In the genomic region with DNA sequence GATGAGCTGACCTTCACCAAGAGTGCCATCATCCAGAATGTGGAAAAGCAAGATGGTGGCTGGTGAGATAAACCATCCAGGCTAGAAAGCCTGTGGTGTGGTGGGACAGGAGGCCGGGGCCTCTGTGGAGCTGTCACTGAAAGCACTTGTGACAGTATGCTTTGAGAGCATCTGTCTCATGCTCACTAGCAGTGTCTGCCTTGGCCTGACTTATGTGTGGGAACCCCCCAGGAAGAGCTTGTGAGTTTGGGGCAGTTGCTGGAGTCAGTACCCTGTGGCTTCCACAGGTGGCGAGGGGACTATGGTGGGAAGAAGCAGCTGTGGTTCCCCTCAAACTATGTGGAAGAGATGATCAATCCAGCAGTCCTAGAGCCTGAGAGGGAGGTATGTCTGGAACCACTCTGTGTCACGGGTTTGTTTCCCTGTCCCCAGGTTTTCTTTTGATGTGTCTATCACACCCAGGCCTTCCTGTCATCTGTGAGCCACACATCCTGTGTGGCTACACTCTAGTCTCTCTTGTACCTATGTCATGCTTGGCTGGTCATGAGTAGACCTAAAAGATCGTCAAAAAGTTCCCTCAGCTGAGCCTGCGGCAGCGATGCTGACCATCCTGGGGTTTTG, we compare ENCODE assay signal across 23 mouse cellular contexts. TPM values are rescaled to one million over a fixed set of nuclear protein-coding genes. Genes with fewer than 3 reads are reported as not detected.
DNase-seq lines count a peak whose midpoint lies in the region; ATAC-seq lines count a peak whose summit lies in the region.
"Had no signal": no experiment of that assay in that cellular context is flagged by ENCODE, and none has a peak within 500 bp of the region (broad histone marks: within the 10 kb centered on the region; RNA-seq: fewer than 3 reads in every experiment).

No protein-coding gene starts in this region.

- no peaks in the 10 kb centered on the region for H3K27me3 ChIP-seq in forebrain, embryonic 14.5 days (replicated peaks; ENCODE audit: control insufficient read depth, insufficient read depth, low read length)
- H3K27me3 ChIP-seq: heart, embryonic 12.5 days; limb, embryonic 15.5 days; liver, embryonic 15.5 days; midbrain, embryonic 13.5 days had no signal

- no peaks in the 10 kb centered on the region for H3K9me3 ChIP-seq in forebrain, embryonic 14.5 days (replicated peaks; ENCODE audit: control insufficient read depth, low read length)
- H3K9me3 ChIP-seq: heart, embryonic 12.5 days; limb, embryonic 15.5 days; liver, embryonic 15.5 days; midbrain, embryonic 13.5 days had no signal

- no peak overlapping the region for H3K9ac ChIP-seq in forebrain, embryonic 14.5 days (ENCODE audit: low read length)
- H3K9ac ChIP-seq: forebrain, postnatal 0 days; heart, embryonic 12.5 days; limb, embryonic 15.5 days; liver, embryonic 15.5 days; midbrain, embryonic 13.5 days had no signal

- H3K27ac ChIP-seq in forebrain, embryonic 14.5 days (ENCODE audit: low read depth, low read length) = no peak overlapping the region
- H3K27ac ChIP-seq: hindbrain, postnatal 0 days; limb, embryonic 15.5 days; liver, embryonic 15.5 days; midbrain, embryonic 13.5 days had no signal

- H3K36me3 ChIP-seq in forebrain, embryonic 14.5 days (ENCODE audit: control insufficient read depth, insufficient read depth, low read length) = peaks cover 100% of the 10 kb centered on the region

- DNase-seq in thymus, postnatal 0 days (ENCODE audit: low spot score) = peak; percentile 60
- DNase-seq in thymus, postnatal 10 days (ENCODE audit: low spot score in 2 of 2) = no peak
- DNase-seq in CD4-positive, CD25-positive, alpha-beta regulatory T cell, adult 2 months (ENCODE audit: low read depth, low spot score) = peak; percentile 74
- DNase-seq in adrenal gland, postnatal 36 days = no peak
- DNase-seq in forebrain, embryonic 14.5 days (ENCODE audit: low spot score) = no peak
- DNase-seq: adrenal gland, postnatal 14 days; cerebellum, adult 11 months; cerebellum, postnatal 14 days; embryo, embryonic 11 days; forebrain, postnatal 0 days; gastrocnemius, postnatal 10 days; heart, adult 11 months; kidney, adult 18-20 months; kidney, postnatal 10 days; right cerebral cortex, postnatal 14 days had no signal

- H3K4me1 ChIP-seq in forebrain, embryonic 14.5 days (ENCODE audit: control insufficient read depth, insufficient read depth, low read length) = no peaks in the 10 kb centered on the region
- H3K4me1 ChIP-seq: heart, embryonic 12.5 days; limb, embryonic 15.5 days; liver, embryonic 15.5 days; midbrain, embryonic 13.5 days had no signal

- WGBS in forebrain, embryonic 14.5 days = 91% methylated on average over 6 of the region's 6 CpGs

- no peak overlapping the region for H3K4me3 ChIP-seq in forebrain, embryonic 14.5 days (ENCODE audit: low read depth, low read length)
- H3K4me3 ChIP-seq: heart, embryonic 12.5 days; limb, embryonic 15.5 days; liver, embryonic 15.5 days; midbrain, embryonic 13.5 days had no signal

- H3K4me2 ChIP-seq in forebrain, embryonic 14.5 days (ENCODE audit: low read length) = no peak overlapping the region
- H3K4me2 ChIP-seq: heart, embryonic 12.5 days; limb, embryonic 15.5 days; liver, embryonic 15.5 days; midbrain, embryonic 13.5 days had no signal

- 0 out of 2 replicates have a peak, but pooled peaks have one; percentile 9 for ATAC-seq in common myeloid progenitor, adult 5-6 weeks (replicated peaks; ENCODE audit: low read depth, poor library complexity, severe bottlenecking)
- ATAC-seq in neutrophil, adult 5-6 weeks (ENCODE audit: extremely low read depth, insufficient number of reproducible peaks, low FRiP score, poor library complexity, severe bottlenecking) = peak; percentile 53
- no peak for ATAC-seq in forebrain, embryonic 14.5 days
- ATAC-seq: forebrain, postnatal 0 days; hindbrain, postnatal 0 days; lung, postnatal 0 days; midbrain, embryonic 13.5 days had no signal

RNA-seq across cellular contexts. Expression of a gene that starts 25.6 kb away (rescaled TPM):
- polyA plus RNA-seq in thymus, postnatal 0 days (2015; fragmentation: Nextera tagmentation; extraction: Ambion mirVana) = 39.5 and 49.3 TPM in 2 replicates
- total RNA-seq in common myeloid progenitor, adult 5-6 weeks (2017) = 35.5 and 41.5 TPM in 2 replicates
- 58.1 and 67.6 TPM in 2 replicates for total RNA-seq in neutrophil, adult 5-6 weeks (2017)
- 10 to 100 TPM; 51.7 to 62.2 TPM for total RNA-seq in adrenal gland, postnatal 36 days (2021)
- polyA plus RNA-seq in forebrain, embryonic 14.5 days (2014; fragmentation: Nextera tagmentation; extraction: Ambion mirVana) = 40.2 and 48.7 TPM in 2 replicates

Comparison
In these comparisons a context has a peak if more than half of its experiments do, and no peak if none do; other contexts are left out.
1. DNase-seq: peak in thymus, postnatal 0 days (single experiment) and CD4-positive, CD25-positive, alpha-beta regulatory T cell, adult 2 months (single experiment); none in thymus, postnatal 10 days (0 of 2), adrenal gland, postnatal 36 days (0 of 2) and forebrain, embryonic 14.5 days (single experiment).